Mouse (Mus musculus) embryonic stem cell, embryonic (primary cell): ENCODE results near the gene Pex7.

Source experiments
- CTCF ChIA-PET, 4 experiments: fragments of 300-600 bp in 2 of 4; fragments of 350-600 bp in 2 of 4; sonication (Branson Sonifier 250); formaldehyde crosslinking; loops; one replicate each; lab custom pipeline; 2022; ENCODE audit warnings: inconsistent platforms in 2 of 4; lab: Charles Lee
- POLR2A ChIA-PET, 4 experiments: fragments of 300-600 bp in 2 of 4; fragments of 350-600 bp in 2 of 4; sonication (Branson Sonifier 250); formaldehyde crosslinking; loops; one replicate each; lab custom pipeline; 2022; ENCODE audit warnings: antibody characterized with exemption in 4 of 4, inconsistent platforms in 1 of 4; lab: Charles Lee

The Pex7 gene

GRCm38 (mm10) chr10:19850998-19851691 is 56.3 kb downstream of the Pex7 start, which contains the start of gene Slc35d3:
Slc35d3 (minus strand) TSS chr10:19851459.
- POLR2A ChIA-PET, result interaction anchor here in 3 of 4 experiments (0.9 to 1.4 kb wide), 9 partner anchors 12 to 546 kb away, joined by 3 to 6 read pairs (median 3); partner anchors contain the start of genes Pex7 (in 2 of the 3) and Map3k5 (in 1 of the 3)
- CTCF ChIA-PET, result interaction anchor here (0.7 to 2.4 kb wide), 9 partner anchors 56 to 643 kb away, joined by 3 to 8 read pairs (median 4); partner anchors contain the start of genes Il20ra (in 2 of the 4), Map3k5 (in 1 of the 4) and Pex7 (in 1 of the 4)

- ChIA-PET POLR2A (interaction anchor here in 2 of 4 experiments (0.9 to 1.7 kb wide), 6 partner anchors 10 to 546 kb away, joined by 3 to 11 read pairs (median 3); partner anchors contain the start of gene Pex7 (in 1 of the 2)), CTCF (interaction anchor here (0.6 to 2.4 kb wide), 9 partner anchors 56 to 642 kb away, joined by 3 to 8 read pairs (median 4); partner anchors contain the start of genes Il20ra (in 2 of the 4) and Pex7 (in 1 of the 4))
Observed at GRCm38 (mm10) chr10:19850544-19850997, 56.9 kb downstream of the Pex7 start.

- ChIA-PET POLR2A (interaction anchor here in 3 of 4 experiments (0.6 to 1.7 kb wide), 10 partner anchors 9 to 258 kb away, joined by 3 to 11 read pairs (median 3); partner anchors contain the start of genes Ifngr1 (in 1 of the 3) and Pex7 (in 1 of the 3)), CTCF (interaction anchor here in 3 of 4 experiments (0.5 to 2.4 kb wide), 8 partner anchors 17 to 223 kb away, joined by 3 to 8 read pairs (median 4); partner anchors contain the start of gene Il20ra (in 1 of the 3))
Observed at GRCm38 (mm10) chr10:19849771-19850365, 57.6 kb downstream of the Pex7 start.

- CTCF ChIA-PET, result interaction anchor here in 2 of 4 experiments (0.9 to 2.4 kb wide), 4 partner anchors 18 to 224 kb away, joined by 3 to 8 read pairs (median 4); no protein-coding TSS in a partner anchor
- POLR2A ChIA-PET, result interaction anchor here in 3 of 4 experiments (0.7 to 1.7 kb wide), 7 partner anchors 8 to 257 kb away, joined by 3 to 11 read pairs (median 3); partner anchors contain the start of genes Ifngr1 (in 1 of the 3) and Pex7 (in 1 of the 3)
Observed at GRCm38 (mm10) chr10:19848928-19849770, 58.3 kb downstream of the Pex7 start.

GRCm38 (mm10) chr10:19839836-19840235 is 67.7 kb downstream of the Pex7 start:
- CTCF ChIA-PET, result no interaction called here
- POLR2A ChIA-PET, result interaction anchor here in 1 of 4 experiments (3.1 kb wide), 1 partner anchor 10 kb away, joined by 11 read pairs; no protein-coding TSS in a partner anchor

- CTCF ChIA-PET, result interaction anchor here in 2 of 4 experiments (0.9 to 1.0 kb wide), 2 partner anchors 17 to 71 kb away, joined by 3 to 5 read pairs; no protein-coding TSS in a partner anchor
- POLR2A ChIA-PET, result interaction anchor here in 2 of 4 experiments (1.0 to 1.1 kb wide), 2 partner anchors 15 to 71 kb away, joined by 3 read pairs; partner anchors contain the start of gene Slc35d3 (in 1 of the 2)
Observed at GRCm38 (mm10) chr10:19835887-19836710, 71.4 kb downstream of the Pex7 start.

DNA sequence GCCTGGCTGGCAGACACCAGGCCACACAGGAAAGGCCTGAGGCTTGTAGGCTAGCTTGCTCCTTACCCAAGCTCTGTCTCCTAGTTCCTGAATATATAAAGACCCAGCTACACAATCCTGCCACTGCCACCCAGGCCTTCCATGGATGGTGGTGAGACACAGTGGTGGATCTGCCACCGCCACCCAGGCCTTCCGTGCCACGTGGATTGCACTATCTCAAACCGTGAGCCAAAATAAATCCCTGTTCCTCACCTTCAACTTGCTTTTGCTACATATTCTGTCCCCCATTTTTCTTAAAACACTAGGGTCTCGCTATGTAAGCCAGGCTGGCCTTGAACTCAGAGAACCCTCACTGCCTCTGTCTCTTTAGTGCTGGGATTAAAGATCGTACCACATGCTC is 73.3 kb downstream of the Pex7 start:
- CTCF ChIA-PET, result interaction anchor here in 1 of 4 experiments (1.0 kb wide), 1 partner anchor 20 kb away, joined by 3 read pairs; no protein-coding TSS in a partner anchor

DNA sequence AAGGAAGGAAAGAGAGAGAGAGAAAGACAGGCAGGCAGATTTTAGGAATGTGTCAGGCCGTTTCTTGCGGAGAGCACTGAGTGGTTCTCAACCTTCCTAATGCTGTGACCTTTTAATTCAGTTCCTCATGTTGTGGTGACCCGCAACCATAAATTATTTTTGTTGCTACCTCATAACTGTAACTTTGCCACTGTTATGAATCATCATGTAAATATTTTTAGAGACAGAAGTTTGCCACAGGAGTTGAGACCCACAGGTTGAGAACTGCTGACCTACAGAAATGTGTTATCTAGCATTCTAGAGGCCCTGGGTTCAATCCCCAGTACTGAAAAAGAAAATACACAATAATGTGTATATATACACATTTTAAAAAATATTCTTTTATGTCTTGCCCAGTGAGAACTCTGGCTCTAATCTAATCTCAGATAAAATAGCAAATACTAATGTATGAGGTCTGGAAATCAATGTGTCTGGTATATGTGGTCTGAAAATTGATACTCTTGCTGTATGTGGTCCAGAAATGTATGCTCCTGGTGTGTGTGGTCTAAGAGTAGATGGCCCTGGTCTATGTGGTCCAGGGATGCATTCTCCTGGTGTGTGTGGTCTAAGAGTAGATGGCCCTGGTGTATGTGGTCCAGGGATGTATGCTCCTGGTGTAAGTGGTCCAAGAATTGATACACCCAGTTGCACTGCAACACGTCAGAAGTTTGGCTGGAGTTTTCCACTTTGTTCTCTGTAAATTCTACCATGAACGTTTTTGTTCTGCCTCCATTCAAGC is 76.2 kb downstream of the Pex7 start:
- ChIA-PET POLR2A (no interaction called here), CTCF (no interaction called here)

More for the DNA sequence above, 73.3 kb downstream of the Pex7 start:
- POLR2A ChIA-PET, result no interaction called here

DNA sequence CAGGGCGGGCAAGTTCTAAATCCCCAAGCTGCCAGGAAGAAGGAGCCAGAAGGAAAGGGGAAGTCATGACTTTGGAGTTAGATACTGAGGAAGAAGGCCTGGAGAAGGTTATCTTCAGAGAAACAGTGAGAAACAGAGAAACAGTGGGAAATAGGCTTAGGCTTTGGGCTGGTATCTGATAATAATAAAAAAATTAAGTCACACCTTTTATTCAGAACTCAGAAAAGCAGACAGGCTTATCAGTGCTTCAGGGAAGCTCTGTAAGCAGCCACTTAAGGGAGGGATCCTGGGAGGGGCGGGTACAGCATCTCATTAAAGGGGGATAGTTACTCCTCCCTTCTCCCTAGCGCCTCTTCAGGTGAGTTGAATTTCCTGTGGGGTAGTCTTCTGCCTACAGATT is 86.5 kb downstream of the Pex7 start:
- POLR2A ChIA-PET, result interaction anchor here in 2 of 4 experiments (0.7 kb wide), 2 partner anchors 9 to 211 kb away, joined by 3 to 4 read pairs; no protein-coding TSS in a partner anchor
- CTCF ChIA-PET, result interaction anchor here in 1 of 4 experiments (0.7 kb wide), 1 partner anchor 39 kb away, joined by 9 read pairs; no protein-coding TSS in a partner anchor

GRCm38 (mm10) chr10:19818723-19819355 is 88.7 kb downstream of the Pex7 start:
- ChIA-PET CTCF (interaction anchor here in 2 of 4 experiments (0.7 to 1.1 kb wide), 2 partner anchors 17 to 1092 kb away, joined by 3 read pairs; no protein-coding TSS in a partner anchor), POLR2A (no interaction called here)

- ChIA-PET POLR2A (no interaction called here), CTCF (interaction anchor here in 3 of 4 experiments (0.6 to 1.3 kb wide), 3 partner anchors 92 to 979 kb away, joined by 4 to 5 read pairs (median 4); partner anchors contain the start of gene Pex7 (in 1 of the 3))
Observed at GRCm38 (mm10) chr10:19815371-19815770, 92.1 kb downstream of the Pex7 start.

- CTCF ChIA-PET, result interaction anchor here (0.6 to 2.1 kb wide), 8 partner anchors 9 to 658 kb away, joined by 3 to 8 read pairs (median 4); partner anchors contain the start of genes Il20ra (in 1 of the 4) and Pex7 (in 1 of the 4)
- POLR2A ChIA-PET, result no interaction called here
Observed at GRCm38 (mm10) chr10:19811436-19812172, 95.9 kb downstream of the Pex7 start.

DNA sequence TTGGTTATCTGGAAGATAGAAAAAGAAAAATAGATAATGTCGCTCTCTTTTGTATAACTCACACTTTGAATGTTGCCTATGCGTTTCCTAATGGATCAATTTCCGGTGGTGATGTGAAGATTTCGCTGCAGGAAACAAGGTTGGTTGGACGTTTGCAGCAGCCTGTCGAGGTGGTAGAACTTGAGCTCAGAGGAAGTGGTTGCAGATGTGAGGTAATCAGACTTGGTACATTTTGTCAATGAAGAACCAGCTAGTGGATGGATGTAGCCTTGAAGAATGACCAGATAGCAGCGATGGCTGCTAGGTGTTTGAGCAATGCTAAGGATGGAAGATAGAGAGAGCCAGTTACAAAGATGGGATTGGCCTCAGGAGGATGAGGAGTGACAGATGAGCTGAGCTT is 102.7 kb downstream of the Pex7 start:
- POLR2A ChIA-PET, result interaction anchor here in 1 of 4 experiments (0.7 kb wide), 1 partner anchor 40 kb away, joined by 6 read pairs; no protein-coding TSS in a partner anchor
- CTCF ChIA-PET, result interaction anchor here in 1 of 4 experiments (1.5 kb wide), 1 partner anchor 93 kb away, joined by 4 read pairs; no protein-coding TSS in a partner anchor
